Mouse (Mus musculus) liver, adult 2 months (tissue): ENCODE measurements at regions not wholly inside any gene's neighbourhood (a gene's known extent, or its start where the extent isn't known, plus 50 kb on each side); places are given as distances from the start of the nearest gene placed in this dataset.

Source experiments
- CTCF ChIP-seq: fragments of 200-500 bp; IDR thresholded peaks from 2 replicates; pipeline ENCODE4 v1.5.1; 2011; ENCODE audit warnings: low read depth, low read length, control low read depth
- POLR2A ChIP-seq: fragments of 200-500 bp; IDR thresholded peaks from 2 replicates; pipeline ENCODE4 v1.6.1; 2011; ENCODE audit warnings: low read length, control low read depth; ENCODE audit not compliant: insufficient read depth; ENCODE audit errors: extremely low read depth

- TF ChIP-seq CTCF (no peak), POLR2A (no peak)
Observed at GRCm38 (mm10) chr1:76993776-76994175, 521.1 kb downstream of the Epha4 start.
